Mouse (Mus musculus) left cerebral cortex, postnatal 4 days (tissue): ENCODE data around the gene Zfp57. TPM values are rescaled to one million over a fixed set of nuclear protein-coding genes. Genes with fewer than 3 reads are reported as not detected.
"Not testable (repeated sequence)": the region's sequence is repeated elsewhere in the genome, so short reads cannot be mapped to it uniquely, and the experiment has no call there.

ENCODE experiments used
- DNase-seq: peaks from one replicate; pipeline ENCODE4 v3.0.0-alpha.2; 2022
- intact Hi-C: fragments of 180-260 bp; cut with DNase I; formaldehyde crosslinking; loops from one replicate; pipeline ENCODE4 v1.15.1; 2025
- total RNA-seq, 2 experiments: library from RNA; stranded (reverse); gene quantifications; 2 replicates each; pipeline ENCODE4 v1.2.3; 2021

The Zfp57 gene
- total RNA-seq = 100 to 1,000 TPM; 218 to 227 TPM

DNA sequence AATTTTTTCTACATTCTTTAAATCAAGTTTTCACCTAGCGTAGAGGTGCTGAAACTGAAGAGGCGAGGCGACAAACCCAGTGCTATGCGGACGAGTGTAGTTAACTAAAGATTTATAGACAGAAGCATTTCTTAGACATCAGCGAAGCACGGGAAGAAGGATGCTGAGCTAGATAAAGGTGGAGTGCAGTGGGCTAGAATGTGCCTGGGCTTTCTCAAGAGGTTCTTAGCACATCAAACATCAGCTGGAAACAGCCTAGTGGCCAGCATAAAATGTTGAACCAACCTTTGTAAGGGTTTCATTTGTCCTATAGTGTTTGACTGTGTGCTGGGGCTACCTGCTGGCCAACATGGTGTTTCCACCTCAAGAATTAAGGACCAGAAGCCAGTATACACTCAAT lies at the start of gene Zfp57:
TSS of gene Zfp57 (plus strand) at position 301 of the 400 bp plus-strand sequence.
- DNase-seq = no peak
- intact Hi-C loops = no loop called here

DNA sequence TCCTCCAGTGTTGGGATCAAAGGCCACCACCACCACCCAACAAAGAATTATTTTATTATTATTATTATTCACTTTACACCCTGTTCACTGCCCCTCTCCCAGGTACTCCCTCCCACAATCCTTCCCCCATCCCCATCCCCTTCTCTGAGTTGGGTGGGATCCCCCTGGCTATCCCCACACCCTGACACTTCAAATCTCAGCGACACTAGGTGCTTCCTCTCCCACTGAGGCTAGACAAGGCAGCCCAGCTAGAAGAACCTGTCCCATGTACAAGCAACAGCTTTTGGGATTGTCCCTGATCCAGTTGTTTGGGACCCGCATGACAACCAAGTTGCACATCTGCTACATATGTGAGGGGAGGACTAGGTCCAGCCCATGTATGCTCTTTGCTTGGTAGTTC lies 48.3 kb upstream of the Zfp57 start:
- intact Hi-C loops = no loop called here
- no peak for DNase-seq

DNA sequence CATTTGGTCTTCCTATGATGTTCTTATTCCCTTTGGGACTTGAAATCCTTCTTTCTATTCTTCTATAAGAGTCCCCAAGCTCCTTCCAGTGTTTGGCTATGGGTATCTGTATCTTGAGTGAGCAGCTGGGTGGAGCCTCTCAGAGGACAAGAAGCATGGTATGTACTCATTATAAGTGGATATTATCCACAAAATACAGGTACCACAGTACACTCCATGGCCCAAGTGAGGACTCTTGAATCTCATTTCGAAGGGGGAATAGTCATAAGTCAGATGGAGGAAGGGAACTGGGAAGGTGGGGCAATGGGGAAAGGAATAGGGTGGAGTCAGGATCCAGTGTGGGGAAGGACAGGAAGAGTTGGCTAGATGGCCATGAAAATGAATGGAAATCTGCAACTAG lies 47.9 kb upstream of the Zfp57 start:
- no peak for DNase-seq
- intact Hi-C loops = no loop called here

DNA sequence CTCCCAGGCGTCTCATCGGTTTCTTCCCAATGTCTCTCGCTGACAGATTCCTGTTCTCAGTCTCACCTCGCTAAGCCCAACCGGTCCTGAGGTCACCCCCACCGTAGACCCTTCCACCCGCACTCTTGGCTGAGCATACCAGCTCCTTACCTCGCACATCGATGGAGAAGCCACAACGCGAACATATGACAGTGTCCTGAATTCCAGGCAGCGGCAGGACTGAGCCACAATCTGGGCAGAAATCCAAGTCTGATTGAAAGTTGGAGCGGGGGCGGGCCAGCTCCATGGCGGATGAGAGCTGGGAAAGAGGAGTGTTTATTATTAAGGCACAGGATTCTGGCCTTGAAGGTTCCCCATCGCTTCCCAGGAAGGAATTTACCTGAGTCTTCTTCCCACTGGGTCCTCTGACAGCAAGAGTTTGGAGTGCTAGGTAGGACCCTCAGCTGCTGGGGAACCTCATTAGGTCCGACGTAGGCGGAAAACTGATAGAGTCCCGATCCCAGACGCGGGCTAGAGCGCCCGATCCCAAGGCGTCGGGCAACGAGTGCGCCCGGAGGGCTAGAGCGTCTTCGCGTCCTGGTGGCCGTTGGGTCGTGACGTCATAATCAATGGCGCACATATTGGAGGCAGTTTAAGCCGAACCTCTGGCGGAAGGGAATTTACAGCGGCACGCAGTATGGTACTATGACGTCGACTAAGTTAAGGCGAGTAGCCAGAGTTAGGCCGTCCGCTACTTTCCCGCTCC lies 42.8 kb upstream of the Zfp57 start, which contains the start of the genes Znrd1 and Znrd1as:
TSS of gene Znrd1 (minus strand) at position 561 of the 745 bp plus-strand sequence.
TSS of gene Znrd1as (plus strand) at position 594 of the 745 bp plus-strand sequence.
- DNase-seq = peak; percentile 96
- intact Hi-C loops = no loop called here

DNA sequence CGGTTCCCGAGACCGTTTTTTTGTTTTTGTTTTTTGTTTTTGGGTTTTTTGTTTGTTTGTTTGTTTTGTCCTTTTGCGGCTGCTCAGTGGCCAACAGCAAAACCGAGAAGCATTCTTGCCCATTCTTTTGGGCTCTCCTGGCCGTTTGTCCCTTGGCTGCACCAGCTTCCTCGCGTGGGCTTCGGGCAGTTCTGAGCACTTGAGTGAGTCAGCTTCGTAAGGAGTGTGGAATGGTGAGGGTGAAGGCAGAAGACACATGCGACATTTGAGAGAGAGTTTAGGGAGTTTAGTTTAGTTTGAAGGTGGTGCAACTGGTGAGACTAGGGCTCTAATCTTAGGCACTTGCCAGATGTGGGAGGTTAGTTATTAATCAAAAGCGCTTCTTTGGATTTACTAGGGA lies 42.1 kb upstream of the Zfp57 start:
- DNase-seq = no peak
- intact Hi-C loops = no loop called here

DNA sequence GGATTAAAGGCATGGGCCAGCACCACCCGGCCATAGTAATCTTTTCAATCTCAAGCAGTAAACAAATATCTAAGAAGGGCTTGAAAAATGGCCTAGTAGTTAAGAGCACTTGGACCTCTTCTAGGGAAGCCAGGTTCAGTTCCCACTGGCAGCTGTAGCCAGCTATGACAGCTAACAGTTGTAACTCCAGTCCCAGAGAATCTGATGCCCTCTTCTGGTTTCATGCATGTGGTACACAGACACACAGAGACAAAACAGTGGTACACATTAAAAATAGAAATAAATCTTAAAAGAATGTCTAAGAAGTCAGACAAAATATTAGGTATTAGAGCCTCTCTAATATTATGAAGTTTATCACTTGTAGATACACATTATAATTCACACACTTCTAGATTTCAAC lies 39.8 kb upstream of the Zfp57 start:
- DNase-seq = no peak
- intact Hi-C loops = no loop called here

DNA sequence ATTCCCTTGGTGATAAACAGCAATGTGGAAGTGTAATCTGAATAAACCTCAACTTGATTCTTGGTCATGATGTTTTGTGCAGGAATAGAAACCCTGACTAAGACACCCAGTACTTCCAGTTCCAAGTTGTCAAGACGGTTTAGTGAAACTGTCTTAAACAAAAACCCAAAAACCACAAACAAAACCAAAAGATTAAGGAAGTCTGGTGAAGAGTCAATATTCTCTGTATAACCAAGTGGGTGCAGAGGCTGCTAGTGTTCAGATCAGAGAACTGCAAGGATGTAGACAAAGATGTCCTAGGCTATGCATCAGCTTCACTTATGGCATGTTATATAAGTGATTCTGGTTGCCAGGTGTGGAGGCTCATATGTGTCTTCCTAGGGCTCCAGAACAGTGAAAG lies 34.1 kb upstream of the Zfp57 start:
- intact Hi-C loops = no loop called here
- no peak for DNase-seq

DNA sequence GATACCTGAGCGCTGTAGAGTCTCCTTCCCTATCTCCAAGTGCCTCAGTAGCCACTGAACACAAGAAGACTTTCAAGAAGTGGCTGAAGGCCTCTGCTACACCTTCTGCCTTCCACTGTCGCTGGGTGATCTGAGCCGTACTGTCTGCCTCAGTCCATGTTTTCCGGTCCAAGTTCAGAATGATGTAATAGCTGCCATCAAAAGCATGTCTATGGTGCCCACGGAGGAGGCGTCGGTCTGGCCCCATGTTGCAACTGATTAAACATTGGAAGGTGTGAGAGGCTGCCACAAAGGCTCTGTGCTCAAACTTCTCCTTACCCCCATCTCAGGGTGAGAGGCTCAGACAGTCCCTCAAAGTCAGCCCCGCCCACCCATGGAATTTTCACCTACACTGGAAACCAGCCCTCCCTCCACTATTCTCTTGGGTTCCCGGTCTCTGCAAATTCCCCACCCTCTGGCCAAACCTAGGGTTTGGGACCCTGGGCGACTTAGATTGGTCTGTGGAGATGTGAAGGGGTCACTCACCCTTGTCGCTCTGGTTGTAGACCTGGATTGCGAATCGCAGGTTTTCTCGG lies 30.6 kb upstream of the Zfp57 start:
- intact Hi-C loops = no loop called here
- DNase-seq = no peak

DNA sequence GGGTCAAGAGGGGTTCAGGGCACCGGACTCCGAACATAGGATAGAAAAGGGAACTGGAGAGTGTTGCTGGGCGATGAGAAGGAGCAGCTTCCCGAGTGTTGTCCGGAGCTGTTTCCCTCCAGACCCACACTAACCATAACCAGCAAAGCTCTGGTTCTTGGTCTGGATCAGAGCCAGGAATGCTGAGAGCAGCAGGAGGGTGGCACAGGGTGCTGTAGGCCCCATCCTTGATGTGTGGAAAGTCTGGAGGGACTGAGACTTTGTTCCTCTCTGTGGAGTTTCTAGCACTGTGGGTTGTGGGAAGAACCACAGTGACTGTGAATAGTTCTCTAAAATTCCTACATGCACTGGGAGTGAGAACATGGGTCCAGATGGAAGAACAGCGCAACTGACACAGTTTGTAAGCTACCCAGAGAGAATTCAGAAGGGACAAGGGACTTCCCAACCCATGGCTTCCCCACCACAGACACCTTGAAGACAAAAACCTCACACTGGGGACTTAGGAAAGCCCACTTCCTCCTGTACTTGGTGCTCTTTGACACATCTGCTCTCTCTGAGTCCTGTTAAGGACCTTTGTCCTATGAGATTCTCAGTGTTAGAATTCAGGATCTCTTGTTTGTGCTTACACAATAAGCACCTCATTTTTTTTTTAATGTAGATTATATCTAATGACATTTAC lies 29.7 kb upstream of the Zfp57 start:
- no peak for DNase-seq
- intact Hi-C loops = no loop called here

DNA sequence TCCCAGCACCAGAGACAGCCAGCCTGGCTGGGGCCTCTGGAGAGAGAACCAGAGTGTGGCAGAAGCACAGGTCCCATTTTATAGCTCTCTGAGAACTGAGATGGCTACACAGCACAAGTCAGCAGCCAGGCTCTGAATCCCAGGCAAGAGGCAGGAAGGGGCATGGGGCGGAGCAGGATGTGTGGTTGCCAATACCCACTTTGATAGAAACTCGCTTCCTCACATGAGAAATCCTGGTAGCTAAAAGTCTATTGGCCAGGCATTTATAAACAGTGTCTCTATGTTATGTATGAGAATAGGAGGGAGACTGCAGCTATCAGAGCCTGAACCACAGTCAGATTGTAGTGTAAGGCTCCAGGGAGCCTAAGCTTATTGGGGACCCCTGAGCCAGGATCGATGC lies 28.2 kb upstream of the Zfp57 start:
- no peak for DNase-seq
- intact Hi-C loops = no loop called here

DNA sequence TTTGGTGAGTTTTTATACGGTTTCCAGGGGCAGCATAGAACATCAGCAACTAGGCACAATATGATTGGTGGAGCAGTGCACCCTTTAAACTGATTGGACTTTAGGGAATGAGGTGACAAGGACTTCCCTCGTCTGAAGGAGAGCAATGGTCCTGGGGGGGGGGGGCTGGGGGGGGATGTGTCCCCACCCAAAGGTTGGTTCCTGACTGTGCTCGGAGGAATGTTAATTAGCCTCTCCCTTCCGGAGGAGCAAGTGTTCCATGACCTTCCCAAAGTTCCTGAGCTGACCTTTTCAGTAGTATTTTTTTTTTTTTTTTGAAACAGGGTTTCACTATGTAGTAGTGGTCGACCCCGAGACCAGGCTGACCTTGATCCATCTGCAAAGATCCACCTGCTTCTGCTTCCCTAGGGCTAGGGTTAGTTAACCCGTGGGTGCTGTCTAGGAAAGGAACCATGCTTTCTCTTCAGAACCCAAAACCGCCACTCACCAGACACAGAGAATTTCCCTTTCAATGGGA lies 27.6 kb upstream of the Zfp57 start:
- intact Hi-C loops = no loop called here
- no peak for DNase-seq

DNA sequence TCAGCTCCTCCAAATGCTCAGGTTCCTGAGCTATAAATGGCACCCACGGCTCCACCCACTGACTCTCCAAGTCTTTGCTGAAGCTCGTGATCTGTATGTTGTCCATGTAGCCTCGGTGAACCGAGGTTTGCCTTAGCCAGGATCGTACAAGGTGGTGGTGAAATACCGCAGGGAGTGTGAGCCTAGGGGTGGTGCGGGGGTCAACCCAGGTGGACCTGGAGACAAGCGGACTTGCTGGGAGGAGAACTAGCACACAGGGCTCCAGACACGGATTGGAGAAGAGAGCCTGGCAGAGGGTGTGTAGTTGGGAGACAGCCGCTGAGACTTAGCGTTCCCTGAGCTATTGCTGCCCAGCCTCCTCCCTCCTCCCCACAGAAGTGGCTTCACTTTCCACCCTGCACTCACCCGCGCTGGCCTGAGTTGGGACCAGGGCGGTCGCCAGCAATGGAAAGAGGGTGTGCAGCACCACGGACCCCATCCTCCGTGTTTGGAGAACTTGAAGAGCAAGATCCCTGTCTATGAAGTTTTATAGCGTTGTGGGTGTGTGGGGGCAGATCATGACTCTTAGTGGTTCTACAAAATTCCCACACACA lies 19.6 kb upstream of the Zfp57 start, which contains the start of gene 2410137M14Rik:
TSS of gene 2410137M14Rik (minus strand) at position 17 of the 593 bp plus-strand sequence.
- no peak for DNase-seq
- intact Hi-C loops = no loop called here

DNA sequence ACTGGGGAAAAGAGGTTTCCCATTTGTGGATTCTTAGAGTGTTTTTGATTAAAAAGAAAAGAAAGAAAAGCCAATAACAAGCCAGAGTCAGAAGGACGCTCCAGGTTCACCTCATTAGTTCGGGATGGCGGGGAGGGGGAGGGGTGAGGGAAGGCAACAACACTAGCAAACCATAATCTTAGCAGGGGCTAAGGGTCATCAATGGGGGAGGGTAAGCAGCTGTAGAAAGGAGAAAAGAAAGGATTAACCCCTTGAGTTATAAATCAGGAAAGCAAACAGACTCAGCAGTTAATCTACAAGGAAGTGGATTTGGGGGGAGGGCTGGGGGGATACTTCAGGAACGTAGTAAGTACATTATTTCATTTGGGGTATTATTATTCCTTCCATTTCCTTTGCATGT lies 19.1 kb upstream of the Zfp57 start:
- DNase-seq = no peak

DNA sequence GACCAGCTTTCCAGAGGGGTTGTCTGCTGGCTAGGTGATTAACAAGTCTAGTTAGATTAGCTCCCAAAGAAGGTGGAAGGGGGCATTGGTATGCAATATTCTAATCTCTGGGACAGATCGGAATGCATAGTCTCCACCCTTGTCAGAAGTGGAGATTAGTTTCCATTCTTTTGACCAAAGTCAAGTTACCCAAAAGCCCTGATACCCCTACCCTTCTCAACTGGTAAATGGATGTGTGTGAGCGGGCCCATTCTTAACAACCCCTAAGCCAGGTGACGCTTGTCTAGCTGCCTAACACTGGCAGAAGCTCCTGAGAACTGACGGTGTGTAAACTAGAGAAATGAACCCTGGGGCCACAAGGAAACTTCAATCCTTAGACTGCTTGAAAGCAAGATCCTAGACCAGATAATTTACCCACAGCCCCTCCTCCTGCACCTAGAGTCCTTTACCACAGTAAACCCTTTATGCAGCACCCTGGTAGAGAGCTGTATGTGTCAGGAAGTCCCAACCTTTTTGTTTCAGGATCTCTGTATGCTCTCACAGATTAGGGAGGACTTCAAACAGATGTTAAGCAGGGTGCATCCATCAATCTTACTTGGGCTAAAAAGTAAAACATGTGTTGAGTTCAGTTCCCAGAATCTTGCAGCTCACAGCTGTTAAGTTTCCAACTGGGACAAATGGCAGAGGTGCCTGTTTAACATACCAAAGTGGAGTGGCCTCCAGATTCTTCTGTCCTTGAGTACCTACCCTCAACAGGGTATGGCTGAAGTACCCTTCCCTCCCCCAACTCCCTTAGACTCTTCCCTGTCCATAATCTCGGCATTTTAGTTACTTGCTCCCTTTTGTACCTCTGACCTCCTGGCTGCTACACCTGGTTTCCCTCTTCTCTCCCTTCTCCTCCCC lies 18.5 kb upstream of the Zfp57 start:
- intact Hi-C loops = no loop called here

More for the DNA sequence above, 19.1 kb upstream of the Zfp57 start:
- intact Hi-C loops = no loop called here

DNA sequence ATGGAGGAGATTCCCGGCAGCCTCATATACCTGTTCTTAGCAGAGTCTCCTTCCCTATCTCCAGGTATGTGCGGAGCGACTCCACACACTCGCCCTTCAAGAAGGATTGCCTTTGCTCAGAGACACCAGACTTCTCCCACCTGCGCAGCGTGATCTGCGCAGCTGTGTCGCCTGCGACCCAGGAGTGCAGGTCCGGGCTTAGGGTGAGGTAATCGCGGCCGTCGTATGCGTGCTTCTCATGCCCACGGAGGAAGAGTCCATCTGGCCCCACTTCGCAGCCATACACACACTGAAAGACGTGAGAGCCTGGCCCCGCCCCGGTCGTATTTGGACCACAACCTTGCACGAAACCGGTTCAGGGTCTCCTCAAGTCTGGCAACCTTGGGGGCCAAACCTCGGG lies 12.5 kb upstream of the Zfp57 start:
- no peak for DNase-seq
- intact Hi-C loops = no loop called here

More for the DNA sequence above, 18.5 kb upstream of the Zfp57 start:
- no peak for DNase-seq

DNA sequence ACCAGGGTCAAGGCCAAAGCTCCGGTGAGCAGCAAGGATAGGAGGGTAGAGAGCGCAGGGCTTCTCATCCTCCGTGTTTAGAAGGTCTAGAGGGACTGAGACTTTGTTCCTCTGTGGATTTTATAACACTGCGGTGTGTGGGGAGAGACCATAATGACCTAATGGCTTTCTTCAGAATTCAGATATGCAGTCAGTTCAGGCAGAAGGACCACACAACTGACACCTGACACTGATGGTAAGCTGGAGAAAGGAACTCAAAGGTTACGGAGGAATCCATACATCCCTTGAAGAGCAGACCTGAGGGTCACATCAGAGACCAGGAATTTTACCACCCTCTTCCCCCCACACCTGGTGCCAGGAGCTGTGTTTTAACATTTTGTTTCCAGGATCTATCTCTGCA lies 11.5 kb upstream of the Zfp57 start, which contains the start of gene H2-M5:
TSS of gene H2-M5 (minus strand) at position 101 of the 400 bp plus-strand sequence.
- no peak for DNase-seq
- intact Hi-C loops = no loop called here

DNA sequence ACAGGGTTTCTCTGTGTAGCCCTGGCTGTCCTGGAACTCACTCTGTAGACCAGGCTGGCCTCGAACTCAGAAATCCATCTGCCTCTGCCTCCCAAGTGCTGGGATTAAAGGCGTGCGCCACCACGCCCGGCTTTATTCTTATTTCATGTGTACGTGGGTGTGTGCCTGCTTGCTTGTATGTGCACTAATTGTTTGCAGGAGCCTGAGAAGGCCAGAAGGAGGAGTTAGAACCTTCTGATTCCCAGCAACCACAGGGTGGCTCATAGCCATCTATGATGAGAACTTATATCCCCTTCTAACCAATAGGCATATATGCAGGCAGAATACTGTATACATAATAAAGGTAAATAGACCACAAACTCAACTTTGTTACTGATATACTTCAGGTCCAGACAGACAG lies 10.3 kb upstream of the Zfp57 start:
- intact Hi-C loops, DNase-seq: not testable (repeated sequence)

DNA sequence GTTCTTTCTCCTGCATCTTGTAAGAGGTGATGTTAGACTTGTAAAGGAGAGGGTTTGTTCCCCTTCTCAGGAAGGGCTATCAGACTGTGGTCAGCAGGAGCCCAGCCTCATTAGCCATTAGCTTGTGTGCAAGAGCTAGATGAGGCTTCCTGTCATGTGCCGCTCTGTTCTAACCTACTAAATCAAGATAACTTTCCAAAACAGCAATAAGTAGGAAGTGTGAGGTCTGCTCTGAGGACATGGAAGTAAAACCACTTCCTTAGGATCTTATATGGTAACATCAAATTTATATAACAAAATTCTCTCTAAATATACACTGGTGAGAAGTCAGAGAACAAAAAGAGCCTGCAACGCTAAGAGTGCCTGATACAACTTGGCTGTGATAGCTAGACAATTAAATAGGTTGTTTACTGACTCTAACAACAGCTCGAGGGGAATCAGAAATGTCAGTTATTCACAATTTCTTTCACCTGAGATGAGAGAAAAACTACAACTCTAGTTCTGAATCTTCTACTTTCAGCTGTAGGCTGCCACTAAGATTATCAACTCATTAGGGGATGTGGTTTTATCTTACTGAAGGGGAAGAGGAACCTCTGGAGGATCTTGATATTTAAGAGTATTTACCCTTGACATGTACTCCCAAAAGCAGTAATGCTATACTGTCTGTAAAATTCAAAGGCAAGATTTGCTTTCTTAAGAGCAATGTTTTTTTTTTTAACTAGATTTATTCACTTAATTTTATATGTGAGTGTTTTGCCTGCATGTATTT lies 8.4 kb upstream of the Zfp57 start:
- DNase-seq = no peak
- intact Hi-C loops = no loop called here

DNA sequence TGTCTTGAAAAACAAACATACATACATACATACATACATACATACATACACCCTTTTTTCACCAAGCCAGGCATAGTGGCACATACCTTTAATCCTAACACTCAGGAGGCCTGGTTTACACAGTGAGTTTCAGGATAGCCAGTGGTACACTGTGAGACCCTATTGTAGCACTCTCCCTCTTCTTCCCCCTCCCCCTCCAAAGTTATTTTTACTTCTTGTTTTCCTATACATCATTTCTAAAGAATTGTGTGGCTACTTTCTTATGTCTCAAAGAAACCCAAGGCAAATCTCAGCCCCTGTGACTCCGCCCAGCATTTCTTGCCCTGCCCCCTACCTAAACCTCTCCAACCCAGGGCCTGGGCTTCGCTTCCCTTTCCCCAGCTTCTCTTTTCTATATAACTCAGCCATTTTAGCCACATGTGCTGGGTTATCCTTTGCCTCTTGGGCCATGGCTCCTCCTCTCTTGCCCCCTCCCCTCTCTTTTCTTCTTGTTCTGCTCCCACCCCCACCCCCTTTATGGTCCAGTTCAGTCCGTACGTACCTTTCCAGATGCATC lies 7.1 kb upstream of the Zfp57 start:
- DNase-seq = no peak
- intact Hi-C loops = no loop called here
